ENCODE assay signal across 23 mouse cellular contexts in genomic region chr13:42528169-42528568, GRCm38 (mm10).
A peak's percentile ranks its signal among the peaks of the same experiment; 100 is the strongest.
DNase-seq lines count a peak whose midpoint lies in the region; ATAC-seq and TF ChIP-seq lines count a peak whose summit lies in the region.
"Had no signal": no experiment of that assay in that cellular context is flagged by ENCODE, and none has a peak within 500 bp of the region (broad histone marks: within the 10 kb centered on the region; RNA-seq: fewer than 3 reads in every experiment).

No protein-coding gene starts in this region.

- TF ChIP-seq CTCF in liver, adult 2 months (IDR thresholded peaks at IDR 0.05; ENCODE audit: low read depth, low read length) = no peak
- TF ChIP-seq CTCF in liver, postnatal 0 days (IDR thresholded peaks at IDR 0.05; ENCODE audit: low read depth) = no peak
- no peak for TF ChIP-seq CTCF in CH12.LX (conservative IDR thresholded peaks at IDR 0.05 in 1 of 2, IDR thresholded peaks at IDR 0.05 in 1 of 2; ENCODE audit: low read depth in 2 of 2, low read length in 2 of 2)

- H3K4me2 ChIP-seq in liver, postnatal 0 days (ENCODE audit: low read depth, low read length) = no peak overlapping the region
- H3K4me2 ChIP-seq in CH12.LX (ENCODE audit: insufficient read depth, low read depth, poor library complexity, severe bottlenecking) = peak overlapping the region; percentile 79

- no peak overlapping the region for H3K9ac ChIP-seq in liver, adult 2 months (ENCODE audit: low read depth, low read length)
- H3K9ac ChIP-seq in liver, postnatal 0 days (replicated peaks) = no peak overlapping the region
- no peak overlapping the region for H3K9ac ChIP-seq in CH12.LX (ENCODE audit: insufficient read depth, low read depth)

- 76% methylated on average over 2 of the region's 2 CpGs for WGBS in liver, adult 2 months
- WGBS in liver, postnatal 0 days (ENCODE audit: insufficient replicate concordance) = 59% methylated on average over 2 of the region's 2 CpGs

- dilution Hi-C loops in CH12.LX (cut with MboI; ENCODE audit: extremely low pct_ligation_motif_present, extremely low pct_unique_long_range_greater_than_20kb, low sequenced_read_pairs) = no loop called here

- no peak overlapping the region for H3K4me3 ChIP-seq in liver, adult 2 months (ENCODE audit: insufficient read depth, low read depth, low read length)
- no peak overlapping the region for H3K4me3 ChIP-seq in liver, postnatal 0 days (ENCODE audit: low read depth, low read length)
- H3K4me3 ChIP-seq in CH12.LX (replicated peaks in 1 of 3; ENCODE audit: low read depth in 2 of 3, low read length in 2 of 3, poor library complexity in 1 of 3) = no peak overlapping the region

- no peaks in the 10 kb centered on the region for H3K9me3 ChIP-seq in liver, postnatal 0 days (ENCODE audit: low read length)
- no peaks in the 10 kb centered on the region for H3K9me3 ChIP-seq in CH12.LX (replicated peaks; ENCODE audit: low read length)

- TF ChIP-seq EP300 in liver, postnatal 0 days (IDR thresholded peaks at IDR 0.05; ENCODE audit: low read depth) = no peak
- peak; percentile 98 for TF ChIP-seq EP300 in CH12.LX (IDR thresholded peaks at IDR 0.05; ENCODE audit: low read length)

- TF ChIP-seq POLR2A in liver, adult 2 months (IDR thresholded peaks at IDR 0.05; ENCODE audit: extremely low read depth, insufficient read depth, low read length) = no peak
- no peak for TF ChIP-seq POLR2A in CH12.LX (IDR thresholded peaks at IDR 0.05; ENCODE audit: low read depth, low read length)

- TF ChIP-seq RAD21 in CH12.LX (IDR thresholded peaks at IDR 0.05; ENCODE audit: low read depth, low read length) = no peak

- H3K79me2 ChIP-seq in liver, adult 2 months (ENCODE audit: control insufficient read depth, insufficient read depth, low read length) = no peaks in the 10 kb centered on the region
- no peaks in the 10 kb centered on the region for H3K79me2 ChIP-seq in CH12.LX (replicated peaks; ENCODE audit: control insufficient read depth, extremely low read depth, insufficient read depth, poor library complexity, severe bottlenecking)

- no peaks in the 10 kb centered on the region for H3K27me3 ChIP-seq in liver, adult 2 months (ENCODE audit: control insufficient read depth, insufficient read depth, low read length)
- H3K27me3 ChIP-seq in liver, postnatal 0 days (ENCODE audit: insufficient read depth, low read length) = no peaks in the 10 kb centered on the region
- no peaks in the 10 kb centered on the region for H3K27me3 ChIP-seq in CH12.LX (replicated peaks)
- no peaks in the 10 kb centered on the region for H3K27me3 ChIP-seq in splenic B cell, adult 2 months (ENCODE audit: control insufficient read depth, insufficient read depth, low read length, poor library complexity, severe bottlenecking)
- H3K27me3 ChIP-seq: Patski had no signal

- no peak overlapping the region for H3K27ac ChIP-seq in liver, adult 2 months (replicated peaks; ENCODE audit: insufficient read depth, low read depth, low read length)
- H3K27ac ChIP-seq in liver, postnatal 0 days (ENCODE audit: low read depth) = no peak overlapping the region
- no peak overlapping the region for H3K27ac ChIP-seq in CH12.LX (ENCODE audit: insufficient read depth, low read depth)

- H3K4me1 ChIP-seq in liver, adult 2 months (ENCODE audit: control insufficient read depth, insufficient read depth, low read length) = no peaks in the 10 kb centered on the region; the same call in 1 of the 2 replicates
- H3K4me1 ChIP-seq in liver, postnatal 0 days (ENCODE audit: insufficient read depth) = no peaks in the 10 kb centered on the region
- H3K4me1 ChIP-seq in CH12.LX (ENCODE audit: control insufficient read depth in 1 of 2, insufficient read depth in 2 of 2) = peaks cover 2 to 28% of the 10 kb centered on the region in 2 experiments; a peak in 3 of 4 replicates

- no peak for ATAC-seq in liver, postnatal 0 days
- ATAC-seq: activated CD4-positive, CD25-positive, alpha-beta regulatory T cell, adult 4 months; CD4-positive, CD25-positive, alpha-beta regulatory T cell, adult 4 months; Patski had no signal

- in situ Hi-C loops in CH12.LX (cut with MboI; ENCODE audit: low pct_ligation_motif_present, low pct_unique_long_range_greater_than_20kb, low sequenced_read_pairs) = no loop called here

- DNase-seq in liver, adult 2 months (ENCODE audit: extremely low read depth, low read depth, low spot score) = peak; percentile 44
- DNase-seq in liver, postnatal 0 days = no peak
- peak; percentile 33 for DNase-seq in A20 (ENCODE audit: low read depth, low spot score)
- DNase-seq in CH12.LX (ENCODE audit: extremely low read depth) = peak; percentile 75
- DNase-seq in splenic B cell, adult 2 months (ENCODE audit: low read depth, low spot score) = peak; percentile 1
- no peak for DNase-seq in natural killer cell, adult 2 months (ENCODE audit: low spot score in 2 of 2)
- no peak for DNase-seq in layer of hippocampus, postnatal 36 days
- no peak for DNase-seq in right cerebral cortex, postnatal 10 days (ENCODE audit: low spot score in 2 of 2)
- DNase-seq: adrenal gland, adult 2 months; adrenal gland, adult 8-10 months; adrenal gland, postnatal 10 days; adrenal gland, postnatal 14 days; adrenal gland, postnatal 25 days; adrenal gland, postnatal 36 days; B cell, adult 2 months; cerebellum, adult 11 months; cerebellum, adult 11-12 months; cerebellum, adult 18-20 months; cerebellum, adult 2 months had no signal

- no peaks in the 10 kb centered on the region for H3K36me3 ChIP-seq in liver, adult 2 months (ENCODE audit: control insufficient read depth, insufficient read depth, low read length)
- no peaks in the 10 kb centered on the region for H3K36me3 ChIP-seq in liver, postnatal 0 days (replicated peaks; ENCODE audit: insufficient read depth, low read length)
- no peaks in the 10 kb centered on the region for H3K36me3 ChIP-seq in CH12.LX (replicated peaks in 1 of 2; ENCODE audit: control insufficient read depth in 1 of 2, insufficient read depth in 1 of 2, low read length in 1 of 2)
- H3K36me3 ChIP-seq in splenic B cell, adult 2 months (ENCODE audit: control insufficient read depth, insufficient read depth, low read length, poor library complexity, severe bottlenecking) = no peaks in the 10 kb centered on the region
- H3K36me3 ChIP-seq: G1E had no signal

TF ChIP-seq in CH12.LX, 34 proteins besides CTCF, POLR2A, EP300 and RAD21:
- no peak for TF ChIP-seq UBTF (IDR thresholded peaks at IDR 0.05; ENCODE audit: low read depth, low read length)
- TF ChIP-seq HCFC1 (IDR thresholded peaks at IDR 0.05; ENCODE audit: low read depth, low read length) = no peak
- TF ChIP-seq BHLHE40 (IDR thresholded peaks at IDR 0.05; ENCODE audit: low read depth, low read length) = peak; percentile 73
- peak; percentile 94 for TF ChIP-seq JUND (conservative IDR thresholded peaks at IDR 0.05; ENCODE audit: low read depth, low read length)
- TF ChIP-seq MYC (IDR thresholded peaks at IDR 0.05; ENCODE audit: low read depth, low read length) = no peak
- TF ChIP-seq E2F4 (IDR thresholded peaks at IDR 0.05; ENCODE audit: insufficient replicate concordance, low read depth, low read length) = no peak
- TF ChIP-seq RCOR1 (conservative IDR thresholded peaks at IDR 0.05; ENCODE audit: low read depth, low read length) = peak; percentile 88
- no peak for TF ChIP-seq ZC3H11A (IDR thresholded peaks at IDR 0.05; ENCODE audit: low read depth, low read length)
- peak; percentile 82 for TF ChIP-seq JUN (IDR thresholded peaks at IDR 0.05; ENCODE audit: insufficient read depth, low read depth, low read length)
- TF ChIP-seq KAT2A (IDR thresholded peaks at IDR 0.05; ENCODE audit: insufficient replicate concordance, low read length) = no peak
- no peak for TF ChIP-seq SMC3 (IDR thresholded peaks at IDR 0.05; ENCODE audit: low read depth, low read length)
- no peak for TF ChIP-seq MAZ (IDR thresholded peaks at IDR 0.05; ENCODE audit: low read depth, low read length)
- TF ChIP-seq IRF4 (IDR thresholded peaks at IDR 0.05; ENCODE audit: low read depth, low read length) = peak; percentile 95
- TF ChIP-seq ZNF384 (IDR thresholded peaks at IDR 0.05; ENCODE audit: low read depth, low read length) = peak; percentile 24; the same call in 1 of the 2 replicates
- 0 out of 2 replicates have a peak, but pooled peaks have one; percentile 25 for TF ChIP-seq CHD2 (IDR thresholded peaks at IDR 0.05; ENCODE audit: low read length)
- no peak for TF ChIP-seq ZKSCAN1 (IDR thresholded peaks at IDR 0.05; ENCODE audit: borderline replicate concordance, low read depth, low read length)
- no peak for TF ChIP-seq NELFE (IDR thresholded peaks at IDR 0.05; ENCODE audit: low read depth, low read length)
- peak; percentile 75 for TF ChIP-seq ETS1 (conservative IDR thresholded peaks at IDR 0.05; ENCODE audit: low read depth, low read length)
- TF ChIP-seq MEF2A (IDR thresholded peaks at IDR 0.05; ENCODE audit: borderline replicate concordance, low read depth, low read length) = peak; percentile 68; the same call in 1 of the 2 replicates
- peak; percentile 70; the same call in 1 of the 2 replicates for TF ChIP-seq MAFK (IDR thresholded peaks at IDR 0.05; ENCODE audit: insufficient replicate concordance, low read length)
- no peak for TF ChIP-seq TBP (conservative IDR thresholded peaks at IDR 0.05; ENCODE audit: low read depth, low read length)
- TF ChIP-seq MAX (IDR thresholded peaks at IDR 0.05; ENCODE audit: low read length) = 0 out of 2 replicates have a peak, but pooled peaks have one; percentile 9

Comparison
In these comparisons a context has a peak if more than half of its experiments do, and no peak if none do; other contexts are left out.
1. DNase-seq: peak in liver, adult 2 months (single experiment), A20 (single experiment), CH12.LX (single experiment) and splenic B cell, adult 2 months (single experiment); none in liver, postnatal 0 days (single experiment), natural killer cell, adult 2 months (0 of 2), layer of hippocampus, postnatal 36 days (0 of 2) and right cerebral cortex, postnatal 10 days (0 of 2).